Mouse (Mus musculus) central nervous system, embryonic 18 days (tissue): ENCODE results near the gene Olfr221. TPM values are rescaled to one million over a fixed set of nuclear protein-coding genes. Genes with fewer than 3 reads are reported as not detected.

Source experiments
- polyA plus RNA-seq: library from polyadenylated mRNA; depleted of rRNA; stranded (reverse); fragments of >200 nt; gene quantifications from 2 replicates; pipeline ENCODE4 v1.2.3, GENCODE M21; 2012; rRNA removed

The Olfr221 gene
- 0.05 TPM in 1 of 2 replicates, not detected in the other for polyA plus RNA-seq

DNA sequence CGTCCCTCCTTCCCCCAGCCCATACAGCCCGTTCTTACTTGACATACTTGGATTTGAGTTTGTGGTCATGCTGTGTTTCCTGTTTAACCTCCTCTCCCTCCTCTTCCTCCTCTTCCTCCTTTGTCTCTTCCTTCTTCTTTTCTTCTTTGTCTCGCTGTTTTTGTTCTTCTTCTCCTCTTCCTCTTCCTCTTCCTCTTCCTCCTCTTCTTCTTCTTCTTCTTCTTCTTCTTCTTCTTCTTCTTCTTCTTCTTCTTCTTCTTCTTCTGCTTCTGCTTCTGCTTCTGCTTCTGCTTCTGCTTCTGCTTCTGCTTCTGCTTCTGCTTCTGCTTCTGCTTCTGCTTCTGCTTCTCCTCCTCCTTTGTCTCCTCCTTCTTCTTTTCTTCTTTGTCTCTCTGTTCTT is at the start of gene Olfr221:
Olfr221 (minus strand) TSS at position 101 of the 400 bp plus-strand sequence.

DNA sequence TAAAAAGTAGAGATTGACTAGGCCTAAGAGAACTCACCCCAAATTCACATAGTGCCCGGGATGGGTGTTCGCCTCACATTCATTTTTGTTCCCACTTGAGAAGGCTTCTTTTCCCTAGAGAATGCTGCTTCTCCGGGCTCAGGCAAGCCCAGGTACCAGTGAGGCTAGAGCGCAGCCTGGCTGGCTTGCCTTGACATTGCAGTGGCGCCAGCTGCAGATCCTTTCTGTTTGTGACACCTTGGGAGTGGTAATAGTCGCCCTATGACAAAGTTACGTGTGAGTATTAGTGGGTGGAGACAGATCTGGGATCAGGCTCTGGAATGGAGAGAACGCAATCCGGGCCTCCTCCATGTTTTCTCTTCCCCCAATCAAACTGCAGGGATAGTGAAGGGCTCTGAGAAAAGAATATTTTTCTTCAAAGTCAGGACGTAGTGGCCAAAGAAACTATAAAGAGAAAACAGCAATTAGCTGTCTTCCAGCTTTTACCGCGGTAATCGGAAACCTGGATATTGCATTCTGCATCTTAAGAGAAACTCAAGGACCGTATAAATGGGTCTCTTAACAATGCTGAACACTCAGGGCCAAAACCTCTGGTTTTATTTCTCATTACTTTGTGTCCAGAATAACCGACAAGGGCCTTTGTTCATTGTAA is 21.6 kb downstream of the Olfr221 start, which contains the start of gene Zfp219:
Zfp219 (minus strand) TSS at position 248 of the 652 bp plus-strand sequence.

DNA sequence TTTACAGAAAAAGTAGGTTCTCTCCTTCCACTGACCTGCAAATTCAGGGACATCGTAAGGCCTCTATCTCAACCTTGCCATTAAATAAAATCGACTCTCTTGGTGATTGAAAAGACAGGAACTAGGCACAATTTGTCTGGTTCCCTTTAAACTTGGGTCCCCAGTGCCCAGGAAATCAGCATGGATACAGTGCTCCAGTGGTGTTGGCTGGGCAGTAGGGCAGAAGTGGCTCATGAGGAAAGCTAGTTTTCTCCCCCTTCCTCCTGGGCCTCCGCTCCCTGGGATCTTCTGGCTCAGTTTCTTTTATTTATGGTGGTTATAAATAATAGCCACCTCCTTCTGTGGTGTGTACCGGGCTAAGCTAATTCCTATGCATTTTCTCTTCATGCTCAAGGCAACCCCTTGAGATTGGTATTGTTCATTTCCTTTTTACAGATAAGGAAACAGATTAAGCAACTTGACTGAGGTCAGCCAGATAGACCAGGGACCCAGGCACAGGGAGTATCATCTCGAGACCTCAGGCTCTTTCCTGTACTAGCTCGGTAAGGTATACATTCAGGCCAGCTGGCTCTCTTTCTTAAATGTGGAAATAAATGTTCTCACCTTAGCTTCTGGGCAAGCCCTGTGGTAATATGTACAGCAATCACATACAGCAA is 26.7 kb downstream of the Olfr221 start, which contains the start of gene Tmem253:
Tmem253 (plus strand) TSS at position 214 of the 656 bp plus-strand sequence.

DNA sequence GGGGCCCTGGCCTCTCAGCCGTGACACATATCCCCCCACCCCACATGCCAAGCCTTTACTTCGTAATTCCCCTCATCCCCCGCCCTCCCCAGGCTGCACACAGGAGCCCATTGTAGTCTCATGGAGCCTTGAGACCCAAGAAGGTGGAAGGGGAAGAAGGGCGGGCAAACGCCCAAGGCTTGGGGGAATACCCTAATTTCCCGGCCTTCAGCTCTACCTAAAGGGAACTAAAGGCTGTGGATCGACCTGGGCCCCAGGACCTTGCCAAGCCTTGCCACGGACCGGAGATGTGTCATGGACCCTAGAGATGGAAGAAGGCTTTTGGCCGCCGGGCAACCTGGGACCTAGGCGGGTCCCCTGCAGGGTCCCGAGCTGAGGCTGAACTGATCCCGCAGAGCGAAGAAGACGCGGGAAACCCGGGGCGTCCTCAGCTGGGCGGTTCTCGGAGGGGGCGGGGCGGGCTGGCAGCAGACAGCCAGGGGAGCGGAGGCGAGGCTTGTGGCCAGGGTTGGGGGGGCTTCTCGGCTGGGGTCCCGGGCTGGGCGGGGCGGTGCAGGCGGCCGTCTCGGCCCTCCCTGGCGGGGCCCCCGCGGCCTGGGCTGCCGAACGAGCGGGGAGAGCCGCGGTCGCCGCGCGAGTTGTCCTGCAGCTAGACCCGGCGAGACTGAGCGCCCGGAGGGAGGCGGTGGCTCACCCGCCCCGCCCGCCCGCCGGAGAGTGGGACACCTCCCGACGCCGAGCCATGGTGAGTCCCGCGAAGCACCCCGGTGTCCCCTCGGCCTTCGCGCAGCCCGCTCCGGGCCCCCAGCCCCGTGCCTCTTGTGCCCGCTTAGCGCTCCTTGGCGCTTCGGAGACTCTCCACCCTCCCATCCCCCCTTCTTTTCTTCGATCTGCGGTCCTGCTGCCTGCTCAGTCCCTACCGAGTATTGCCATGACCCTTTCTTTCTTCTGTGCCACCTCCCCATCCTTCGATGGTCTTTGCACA is 57.7 kb downstream of the Olfr221 start, which contains the start of gene Arhgef40:
Arhgef40 (plus strand) TSS at position 473 of the 985 bp plus-strand sequence.

Other genes starting within 250 kb of the Olfr221 start
- not detected in 2 replicates for gene AY358078, start 242.4 kb downstream of the Olfr221 start, polyA plus RNA-seq
- gene Ear6, start 188.8 kb downstream of the Olfr221 start, polyA plus RNA-seq: not detected in 2 replicates
- gene Mettl17, start 157.6 kb downstream of the Olfr221 start, polyA plus RNA-seq: 65.0 and 71.3 TPM in 2 replicates
- gene Slc39a2, start 149.6 kb downstream of the Olfr221 start, polyA plus RNA-seq: 16.6 and 16.8 TPM in 2 replicates
- 153 and 175 TPM in 2 replicates for gene Ndrg2, start 128.3 kb downstream of the Olfr221 start, polyA plus RNA-seq
- not detected in 2 replicates for gene Tppp2, start 124.0 kb downstream of the Olfr221 start, polyA plus RNA-seq
- gene Rnase13, start 119.7 kb downstream of the Olfr221 start, polyA plus RNA-seq: not detected in 2 replicates
- gene Arhgef40, start 57.7 kb downstream of the Olfr221 start, polyA plus RNA-seq: 68.2 and 77.7 TPM in 2 replicates
- gene Tmem253, start 26.8 kb downstream of the Olfr221 start, polyA plus RNA-seq: 0.76 and 0.80 TPM in 2 replicates
- gene Zfp219, start 21.7 kb downstream of the Olfr221 start, polyA plus RNA-seq: 91.4 and 96.6 TPM in 2 replicates
- 382 and 402 TPM in 2 replicates for gene Hnrnpc, start 61.6 kb upstream of the Olfr221 start, polyA plus RNA-seq
- gene Rpgrip1, start 68.2 kb upstream of the Olfr221 start, polyA plus RNA-seq: 3.9 and 4.0 TPM in 2 replicates
- gene Supt16, start 155.0 kb upstream of the Olfr221 start, polyA plus RNA-seq: 29.1 and 29.4 TPM in 2 replicates
- gene Chd8, start 215.3 kb upstream of the Olfr221 start, polyA plus RNA-seq: 53.7 and 56.0 TPM in 2 replicates
- 42.1 and 45.0 TPM in 2 replicates for gene Tox4, start 236.7 kb upstream of the Olfr221 start, polyA plus RNA-seq
- gene Rab2b, start 237.1 kb upstream of the Olfr221 start, polyA plus RNA-seq: 50.3 and 51.5 TPM in 2 replicates